Mouse (Mus musculus) adrenal gland, adult 2 months (tissue): ENCODE results near the gene Hpse. TPM values are rescaled to one million over a fixed set of nuclear protein-coding genes. Genes with fewer than 3 reads are reported as not detected.

Source experiments
- DNase-seq: peaks from one replicate; pipeline ENCODE4 v3.0.0; 2021
- polyA plus RNA-seq: library from polyadenylated mRNA; depleted of rRNA; stranded (reverse); fragments of >200 nt; gene quantifications from 2 replicates; pipeline ENCODE4 v1.2.3, GENCODE M21; 2012
- total RNA-seq, 2 experiments: library from RNA; stranded (reverse); gene quantifications; 2 replicates each; pipeline ENCODE4 v1.2.3; 2021

Hpse gene
- total and polyA plus RNA-seq, 3 experiments = 0.57 to 0.97 (median 0.72) TPM

DNA sequence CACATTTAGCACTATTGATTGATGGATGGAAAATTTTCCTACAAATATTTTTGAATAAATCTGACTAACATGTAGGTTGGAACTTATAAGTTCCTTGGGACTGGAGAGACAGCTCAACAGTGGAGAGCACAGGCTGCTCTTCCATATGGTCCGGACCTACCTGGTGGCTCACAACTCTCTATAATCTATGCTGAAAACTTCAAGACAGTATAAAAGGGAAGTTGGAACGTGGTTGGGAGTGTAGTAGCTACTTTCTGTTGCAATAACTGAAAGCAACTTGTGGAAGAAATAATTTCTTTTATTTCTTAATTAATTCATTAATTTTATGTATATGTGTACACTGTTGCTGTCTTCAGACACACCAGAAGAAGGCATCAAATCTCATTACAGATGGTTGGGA is 22.1 kb downstream of the Hpse start:
- DNase-seq = no peak

DNA sequence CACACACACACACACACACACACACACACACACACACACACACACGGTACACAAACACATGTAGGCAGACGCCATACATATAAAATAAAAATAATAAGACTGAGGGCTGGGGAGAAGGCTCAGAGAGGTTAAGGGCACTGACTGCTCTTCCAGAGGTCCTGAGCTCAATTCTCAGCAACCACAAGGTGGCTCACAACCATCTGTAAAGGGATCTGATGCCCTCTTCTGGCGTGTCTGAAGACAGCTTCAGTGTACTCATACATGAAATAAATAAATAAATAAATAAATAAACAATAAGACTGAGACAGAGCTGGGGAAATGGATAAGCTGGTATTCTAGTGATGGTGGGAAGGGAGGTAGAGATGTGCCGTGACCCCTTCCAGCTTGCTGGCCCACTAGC is 33.9 kb downstream of the Hpse start:
- DNase-seq = no peak

GRCm38 (mm10) chr5:100680542-100680933 is 39.0 kb downstream of the Hpse start:
- no peak for DNase-seq

DNA sequence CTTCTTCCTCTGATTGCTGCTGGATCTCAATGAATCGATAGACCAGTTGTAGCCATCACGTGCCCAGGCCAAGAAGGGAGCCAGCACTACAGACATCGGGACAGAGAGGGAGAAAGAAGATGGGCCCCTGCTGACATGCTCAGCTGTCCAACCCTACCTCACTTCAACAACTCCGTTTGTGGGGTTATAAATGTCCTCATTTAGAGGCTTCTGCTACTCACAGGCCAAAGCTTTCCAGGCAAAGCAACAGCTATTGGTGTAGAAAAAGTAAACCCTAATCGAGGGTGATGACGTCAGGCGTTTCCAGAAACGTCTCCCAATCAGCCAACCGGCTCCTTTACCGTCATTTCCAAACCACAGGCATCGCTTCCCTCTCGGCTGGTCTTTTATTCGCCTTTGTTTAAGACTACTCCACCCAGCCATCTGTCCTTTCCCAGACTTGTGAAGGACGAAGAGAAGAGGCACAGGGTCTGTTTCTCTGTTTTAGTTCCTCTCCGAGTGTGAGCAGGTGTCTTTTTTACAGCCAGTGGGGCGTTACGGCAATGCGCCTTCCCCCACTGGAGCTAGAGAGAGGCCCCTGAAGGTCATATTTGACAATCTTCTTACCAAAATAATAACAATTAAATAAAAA is 39.5 kb downstream of the Hpse start:
- no peak for DNase-seq

GRCm38 (mm10) chr5:100674711-100675376 is 44.7 kb downstream of the Hpse start, which contains the start of gene Coq2:
TSS of gene Coq2 (minus strand) at chr5:100675140.
- DNase-seq = peak; percentile 89

DNA sequence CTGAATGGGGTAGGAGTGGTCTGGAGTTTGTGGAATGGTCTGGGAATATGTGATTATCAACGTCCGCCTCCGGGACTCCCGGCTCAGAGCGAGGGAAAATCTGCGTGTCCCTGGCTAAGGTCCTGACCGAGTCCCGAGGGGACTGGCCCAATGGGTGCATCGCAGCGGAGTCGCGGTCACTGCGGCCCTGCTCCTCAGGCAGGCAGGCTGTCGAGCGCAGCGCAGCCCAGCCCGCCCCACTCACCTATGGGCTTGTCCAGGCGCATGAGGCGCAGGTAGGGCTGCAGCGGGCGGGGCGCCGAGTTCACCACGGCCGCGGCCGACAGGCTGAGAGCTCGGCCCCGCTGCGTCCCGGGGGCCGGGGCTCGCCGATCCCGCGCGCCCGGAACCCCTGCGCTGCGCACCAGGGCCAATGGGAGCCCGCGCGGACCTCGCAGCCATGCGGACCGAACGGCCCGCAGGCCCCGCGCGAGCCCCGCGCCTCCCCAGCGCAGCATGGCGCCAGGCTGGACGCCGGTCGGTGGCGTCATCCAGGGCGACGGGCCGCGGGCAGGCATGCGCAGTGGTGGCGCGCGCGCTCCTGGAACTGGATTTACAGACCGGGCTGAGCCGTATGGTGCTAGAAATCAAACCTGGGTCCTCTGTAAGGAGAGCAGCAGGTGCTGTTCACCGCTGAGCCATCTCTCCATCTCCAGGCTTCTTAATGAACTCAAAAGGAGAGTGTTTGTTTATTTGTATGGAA is 45.6 kb downstream of the Hpse start:
- DNase-seq = peak; percentile 95

GRCm38 (mm10) chr5:100672403-100672802 is 47.1 kb downstream of the Hpse start:
- DNase-seq = no peak

DNA sequence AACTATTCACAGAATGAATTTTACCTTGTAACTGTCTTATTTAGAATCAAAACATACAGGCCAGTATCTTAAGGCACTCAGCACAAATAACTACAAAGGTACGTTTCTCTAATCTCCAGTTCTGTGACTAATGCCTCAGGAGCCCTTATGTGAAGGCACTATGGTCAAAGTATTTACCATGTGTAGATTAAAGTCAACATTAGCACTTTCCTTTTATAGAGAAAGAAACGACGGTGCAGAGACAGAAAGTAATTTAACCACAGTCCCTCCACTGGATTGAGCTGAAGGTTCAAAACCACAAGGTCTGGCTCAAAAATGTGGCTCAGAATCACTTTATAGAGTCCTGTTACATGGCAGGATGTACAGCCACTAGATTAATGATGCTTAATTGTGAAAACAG is 47.6 kb downstream of the Hpse start:
- DNase-seq = no peak

- DNase-seq = peak; percentile 39
These were observed 48.1 kb downstream of the Hpse start for GRCm38 (mm10) chr5:100671398-100671797.

GRCm38 (mm10) chr5:100666965-100667364 is 52.6 kb downstream of the Hpse start:
- DNase-seq = no peak

GRCm38 (mm10) chr5:100663854-100664253 is 55.7 kb downstream of the Hpse start:
- DNase-seq = peak; percentile 19

GRCm38 (mm10) chr5:100663011-100663410 is 56.5 kb downstream of the Hpse start:
- no peak for DNase-seq

DNA sequence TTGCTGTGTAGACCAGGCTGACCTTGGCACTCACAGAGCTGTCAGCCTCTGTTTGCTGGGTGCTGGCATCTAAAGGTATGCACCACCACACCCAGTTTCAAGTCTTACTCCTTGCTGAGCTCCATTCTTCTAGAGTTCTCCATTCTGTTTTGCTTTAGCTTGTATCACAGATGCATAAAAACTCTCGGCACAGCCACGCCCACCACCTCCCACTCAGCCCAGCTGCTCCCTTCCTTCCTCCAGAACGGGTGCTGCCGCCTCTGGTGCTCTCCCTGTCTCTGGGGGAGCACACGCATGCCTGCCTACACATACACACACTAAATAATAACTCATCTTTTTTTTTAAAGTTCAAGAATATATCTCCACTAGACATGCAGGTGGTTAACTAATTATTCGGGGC is 61.1 kb downstream of the Hpse start:
- no peak for DNase-seq

GRCm38 (mm10) chr5:100656352-100656751 is 63.2 kb downstream of the Hpse start:
- no peak for DNase-seq

DNA sequence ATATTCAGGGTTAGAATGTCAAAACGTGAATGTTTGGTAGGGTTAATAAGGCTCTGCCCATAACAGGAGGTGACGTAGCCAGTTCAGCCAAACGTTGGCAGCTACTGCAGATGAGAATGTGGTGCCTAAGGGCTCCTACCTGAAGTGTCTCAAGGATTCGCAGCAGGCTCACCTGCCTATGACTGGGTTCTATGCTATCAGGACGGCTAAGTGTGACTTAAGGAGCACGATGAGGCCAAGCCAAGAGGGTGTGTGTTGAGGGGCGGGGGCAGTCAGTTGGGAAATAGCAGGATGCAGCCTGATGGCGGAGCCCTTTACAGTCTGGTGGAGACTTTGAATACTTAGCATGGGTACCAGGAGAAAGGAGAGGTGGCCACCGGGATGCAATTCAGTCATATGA is 67.2 kb downstream of the Hpse start:
- no peak for DNase-seq

GRCm38 (mm10) chr5:100651486-100651885 is 68.0 kb downstream of the Hpse start:
- DNase-seq = no peak

GRCm38 (mm10) chr5:100650969-100651368 is 68.5 kb downstream of the Hpse start:
- DNase-seq = no peak

- no peak for DNase-seq
These were observed 71.0 kb downstream of the Hpse start for GRCm38 (mm10) chr5:100648546-100648945.

DNA sequence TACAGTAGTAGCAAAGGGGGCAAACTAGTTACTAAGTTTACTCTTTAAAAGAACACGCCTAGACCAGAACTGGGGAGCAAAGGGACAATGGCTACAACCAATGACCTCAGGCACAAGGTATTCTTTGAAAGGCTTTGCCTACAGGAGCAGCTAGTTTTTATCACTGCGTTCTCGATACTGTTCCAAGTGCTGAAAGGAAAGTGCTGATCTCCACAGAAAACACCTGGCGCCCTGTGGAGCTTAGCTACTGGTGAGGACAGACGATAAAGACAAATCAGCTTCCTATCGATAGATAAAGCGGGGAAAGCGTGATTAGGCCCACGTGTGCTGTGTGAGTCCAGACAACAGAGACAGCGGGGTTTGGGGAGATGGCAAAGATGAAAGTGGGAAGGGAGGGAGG is 71.5 kb downstream of the Hpse start:
- no peak for DNase-seq

- DNase-seq = no peak
These were observed 73.0 kb downstream of the Hpse start for GRCm38 (mm10) chr5:100646558-100646957.

DNA sequence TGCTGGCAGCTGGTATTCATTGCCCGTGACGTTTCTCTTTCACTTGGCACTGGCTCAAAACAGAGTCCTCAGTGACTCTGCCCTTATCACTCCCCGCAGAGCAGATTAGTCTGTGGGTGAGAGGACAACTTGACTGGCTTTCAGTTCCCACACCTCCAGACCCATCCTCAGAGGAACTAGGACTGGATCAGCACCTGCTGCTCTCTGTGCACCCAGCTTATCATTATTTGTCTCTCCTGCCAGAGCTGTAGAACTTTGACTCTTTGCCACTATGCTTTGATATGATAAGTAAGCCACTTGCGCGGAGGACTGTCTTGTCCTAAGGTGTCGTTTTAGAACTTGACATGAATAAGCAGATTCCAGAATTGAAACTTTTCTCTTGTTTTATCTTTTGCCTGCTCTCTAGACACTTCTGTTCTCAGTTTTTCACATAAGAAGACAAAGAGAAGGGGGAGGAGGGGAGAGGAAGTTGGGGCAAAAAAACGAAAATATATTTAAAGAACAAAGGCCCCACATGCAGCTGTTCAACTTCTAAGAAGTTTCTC is 75.5 kb downstream of the Hpse start:
- DNase-seq = peak; percentile 37

GRCm38 (mm10) chr5:100643253-100643990 is 76.1 kb downstream of the Hpse start:
- DNase-seq = peak; percentile 7
